Mouse (Mus musculus): ENCODE measurements around the gene Poln. TPM values are rescaled to one million over a fixed set of nuclear protein-coding genes. Genes with fewer than 3 reads are reported as not detected.

The Poln gene
- total and polyA plus RNA-seq, 2 experiments from 2014 or later, result 0.16 to 0.69 TPM

- Histone ChIP-seq H3K36me3 (ENCODE audit: insufficient read depth, low read length) (no peaks in the 10 kb centered on the region), H3K4me3 (ENCODE audit: low read length) (no peak overlapping the region), H3K9me3 (ENCODE audit: low read length) (no peaks in the 10 kb centered on the region), H3K4me2 (ENCODE audit: low read depth, low read length) (no peak overlapping the region), H3K9ac (replicated peaks; ENCODE audit: low read length) (no peak overlapping the region; the same call in 1 of the 2 replicates), H3K4me1 (ENCODE audit: insufficient read depth, low read length) (no peaks in the 10 kb centered on the region; the same call in 1 of the 2 replicates), H3K27ac (no peak overlapping the region), H3K27me3 (ENCODE audit: insufficient read depth, low read length) (no peaks in the 10 kb centered on the region)
- no peak for TF ChIP-seq CTCF (IDR thresholded peaks at IDR 0.05; ENCODE audit: low read depth)
- DNase-seq (ENCODE audit: low spot score), result no peak
- ATAC-seq, result no peak
- 64% methylated on average over 3 of the region's 3 CpGs for WGBS
These were observed 38.3 kb upstream of the Poln start for GRCm38 (mm10) chr5:34207503-34207902.

GRCm38 (mm10) chr5:34205788-34206187 is 36.5 kb upstream of the Poln start:
- no peaks in the 10 kb centered on the region for H3K9me3 ChIP-seq (ENCODE audit: low read length)
- 61% methylated on average over 2 of the region's 2 CpGs for WGBS
- no peak overlapping the region for H3K4me3 ChIP-seq (ENCODE audit: low read length)
- no peak for ATAC-seq
- H3K4me2 ChIP-seq (ENCODE audit: low read depth, low read length), result no peak overlapping the region
- no peaks in the 10 kb centered on the region for H3K36me3 ChIP-seq (ENCODE audit: insufficient read depth, low read length)
- peaks cover 5% of the 10 kb centered on the region; the same call in 1 of the 2 replicates for H3K4me1 ChIP-seq (ENCODE audit: insufficient read depth, low read length)
- H3K27ac ChIP-seq, result no peak overlapping the region
- no peak overlapping the region for H3K9ac ChIP-seq (replicated peaks; ENCODE audit: low read length)
- H3K27me3 ChIP-seq (ENCODE audit: insufficient read depth, low read length), result no peaks in the 10 kb centered on the region
- no peak for DNase-seq (ENCODE audit: low spot score)
- TF ChIP-seq CTCF (IDR thresholded peaks at IDR 0.05; ENCODE audit: low read depth), result no peak

GRCm38 (mm10) chr5:34204911-34205310 is 35.7 kb upstream of the Poln start:
- Histone ChIP-seq H3K9ac (replicated peaks; ENCODE audit: low read length) (no peak overlapping the region), H3K4me1 (ENCODE audit: insufficient read depth, low read length) (peaks cover 5% of the 10 kb centered on the region; the same call in 1 of the 2 replicates), H3K9me3 (ENCODE audit: low read length) (no peaks in the 10 kb centered on the region), H3K27me3 (ENCODE audit: insufficient read depth, low read length) (no peaks in the 10 kb centered on the region), H3K27ac (no peak overlapping the region), H3K4me3 (ENCODE audit: low read length) (no peak overlapping the region), H3K36me3 (ENCODE audit: insufficient read depth, low read length) (no peaks in the 10 kb centered on the region), H3K4me2 (ENCODE audit: low read depth, low read length) (no peak overlapping the region)
- 74% methylated on average over 2 of the region's 2 CpGs for WGBS
- TF ChIP-seq CTCF (IDR thresholded peaks at IDR 0.05; ENCODE audit: low read depth), result peak; percentile 26; the same call in 1 of the 2 replicates
- DNase-seq (ENCODE audit: low spot score) (peak; percentile 29), ATAC-seq (0 out of 2 replicates have a peak, but pooled peaks have one; percentile 16)

- no peaks in the 10 kb centered on the region for H3K27me3 ChIP-seq (ENCODE audit: insufficient read depth, low read length)
- WGBS, result 65% methylated on average over 4 of the region's 4 CpGs
These were observed 32.8 kb upstream of the Poln start for GRCm38 (mm10) chr5:34202006-34202405.

GRCm38 (mm10) chr5:34201396-34201795 is 32.1 kb upstream of the Poln start:
- Histone ChIP-seq H3K27me3 (ENCODE audit: insufficient read depth, low read length) (no peaks in the 10 kb centered on the region), H3K4me1 (ENCODE audit: insufficient read depth, low read length) (peaks cover 5% of the 10 kb centered on the region; the same call in 1 of the 2 replicates), H3K27ac (no peak overlapping the region), H3K4me3 (ENCODE audit: low read length) (no peak overlapping the region), H3K4me2 (ENCODE audit: low read depth, low read length) (no peak overlapping the region), H3K9ac (replicated peaks; ENCODE audit: low read length) (no peak overlapping the region), H3K9me3 (ENCODE audit: low read length) (no peaks in the 10 kb centered on the region), H3K36me3 (ENCODE audit: insufficient read depth, low read length) (no peaks in the 10 kb centered on the region)
- ATAC-seq (no peak), DNase-seq (ENCODE audit: low spot score) (no peak)
- WGBS, result 48% methylated on average over 2 of the region's 2 CpGs
- TF ChIP-seq CTCF (IDR thresholded peaks at IDR 0.05; ENCODE audit: low read depth), result peak; percentile 24; the same call in 1 of the 2 replicates

More at GRCm38 (mm10) chr5:34202006-34202405, 32.8 kb upstream of the Poln start:
- H3K4me2 ChIP-seq (ENCODE audit: low read depth, low read length), result no peak overlapping the region
- no peaks in the 10 kb centered on the region for H3K9me3 ChIP-seq (ENCODE audit: low read length)
- H3K4me1 ChIP-seq (ENCODE audit: insufficient read depth, low read length), result peaks cover 5% of the 10 kb centered on the region; the same call in 1 of the 2 replicates
- H3K36me3 ChIP-seq (ENCODE audit: insufficient read depth, low read length), result no peaks in the 10 kb centered on the region
- H3K27ac ChIP-seq, result no peak overlapping the region
- DNase-seq (ENCODE audit: low spot score), result no peak
- TF ChIP-seq CTCF (IDR thresholded peaks at IDR 0.05; ENCODE audit: low read depth), result no peak
- ATAC-seq, result no peak
- H3K9ac ChIP-seq (replicated peaks; ENCODE audit: low read length), result no peak overlapping the region
- H3K4me3 ChIP-seq (ENCODE audit: low read length), result no peak overlapping the region

- Histone ChIP-seq H3K36me3 (ENCODE audit: insufficient read depth, low read length) (no peaks in the 10 kb centered on the region), H3K4me1 (ENCODE audit: insufficient read depth, low read length) (0 out of 2 replicates have a peak, but pooled peaks cover 5% of the 10 kb centered on the region), H3K27ac (no peak overlapping the region), H3K9ac (replicated peaks; ENCODE audit: low read length) (no peak overlapping the region), H3K4me2 (ENCODE audit: low read depth, low read length) (no peak overlapping the region), H3K4me3 (ENCODE audit: low read length) (no peak overlapping the region), H3K9me3 (ENCODE audit: low read length) (no peaks in the 10 kb centered on the region), H3K27me3 (ENCODE audit: insufficient read depth, low read length) (no peaks in the 10 kb centered on the region)
- ATAC-seq (no peak), DNase-seq (ENCODE audit: low spot score) (no peak)
- no peak for TF ChIP-seq CTCF (IDR thresholded peaks at IDR 0.05; ENCODE audit: low read depth)
- 87% methylated on average over 6 of the region's 6 CpGs for WGBS
These were observed 29.4 kb upstream of the Poln start for GRCm38 (mm10) chr5:34198615-34199014.

- peak; percentile 53 for DNase-seq (ENCODE audit: low spot score)
- H3K9me3 ChIP-seq (ENCODE audit: low read length), result no peaks in the 10 kb centered on the region
- H3K27ac ChIP-seq, result 0 out of 2 replicates have a peak overlapping the region, but pooled peaks have one; percentile 8
- WGBS, result 65% methylated on average over 4 of the region's 4 CpGs
- H3K36me3 ChIP-seq (ENCODE audit: insufficient read depth, low read length), result no peaks in the 10 kb centered on the region
- H3K4me2 ChIP-seq (ENCODE audit: low read depth, low read length), result no peak overlapping the region
- ATAC-seq, result 0 out of 2 replicates have a peak, but pooled peaks have one; percentile 52
- H3K4me1 ChIP-seq (ENCODE audit: insufficient read depth, low read length), result 0 out of 2 replicates have a peak, but pooled peaks cover 5% of the 10 kb centered on the region
- no peaks in the 10 kb centered on the region for H3K27me3 ChIP-seq (ENCODE audit: insufficient read depth, low read length)
- TF ChIP-seq CTCF (IDR thresholded peaks at IDR 0.05; ENCODE audit: low read depth), result no peak
- no peak overlapping the region for H3K4me3 ChIP-seq (ENCODE audit: low read length)
- no peak overlapping the region for H3K9ac ChIP-seq (replicated peaks; ENCODE audit: low read length)
These were observed 28.0 kb upstream of the Poln start for GRCm38 (mm10) chr5:34197243-34197642.
